Mouse (Mus musculus): ENCODE results near the gene Hist1h2be.
"Not testable (repeated sequence)": the region's sequence is repeated elsewhere in the genome, so short reads cannot be mapped to it uniquely, and the experiment has no call there.

DNA sequence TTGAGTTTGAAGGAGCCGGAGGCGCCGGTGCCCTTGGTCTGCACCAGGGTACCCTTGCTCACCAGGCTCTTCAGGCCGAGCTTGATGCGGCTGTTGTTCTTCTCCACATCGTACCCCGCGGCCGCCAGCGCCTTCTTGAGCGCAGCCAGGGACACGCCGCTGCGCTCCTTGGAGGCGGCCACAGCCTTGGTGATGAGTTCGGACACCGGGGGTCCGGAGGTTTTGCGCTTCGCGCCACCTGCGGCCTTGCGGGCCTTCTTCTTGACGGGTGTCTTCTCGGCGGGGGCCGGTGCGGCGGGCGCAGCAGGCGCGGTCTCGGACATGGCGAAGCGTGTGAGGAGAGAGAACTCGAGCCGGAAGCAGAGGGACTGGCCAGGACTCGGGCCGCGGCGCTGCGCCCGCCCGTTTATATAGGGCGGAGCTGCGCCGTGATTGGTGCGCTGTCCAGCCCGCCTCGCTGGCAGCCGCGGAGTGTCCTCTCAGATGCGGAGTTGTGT, 1.3 kb upstream of the Hist1h2be start, which contains the start of gene Hist1h1e:
- peak; percentile 97 for TF ChIP-seq POLR2A (IDR thresholded peaks at IDR 0.05; ENCODE audit: extremely low read depth, insufficient read depth, low read length)
- not testable (repeated sequence) for TF ChIP-seq CTCF (IDR thresholded peaks at IDR 0.05; ENCODE audit: low read depth, low read length)

All from liver, adult 2 months (tissue).